Mouse (Mus musculus): Measurements from ENCODE around the gene Psat1.

GRCm38 (mm10) chr19:15965082-15965481 lies 17.9 kb upstream of the Psat1 start:
- TF ChIP-seq POLR2A (IDR thresholded peaks at IDR 0.05; ENCODE audit: borderline replicate concordance, extremely low read depth, insufficient read depth, insufficient read length, poor library complexity, severe bottlenecking) (no peak), CTCF (IDR thresholded peaks at IDR 0.05; ENCODE audit: borderline replicate concordance, extremely low read depth, insufficient read depth, insufficient read length) (peak; percentile 73)

All from brain, embryonic 14.5 days (tissue).